Mouse (Mus musculus): ENCODE measurements around the gene Ckap5. TPM values are rescaled to one million over a fixed set of nuclear protein-coding genes. Genes with fewer than 3 reads are reported as not detected.
"Not testable (repeated sequence)": the region's sequence is repeated elsewhere in the genome, so short reads cannot be mapped to it uniquely, and the experiment has no call there.

Ckap5 gene
- total and polyA plus RNA-seq, 2 experiments from 2014 or later = 101 to 130 TPM

DNA sequence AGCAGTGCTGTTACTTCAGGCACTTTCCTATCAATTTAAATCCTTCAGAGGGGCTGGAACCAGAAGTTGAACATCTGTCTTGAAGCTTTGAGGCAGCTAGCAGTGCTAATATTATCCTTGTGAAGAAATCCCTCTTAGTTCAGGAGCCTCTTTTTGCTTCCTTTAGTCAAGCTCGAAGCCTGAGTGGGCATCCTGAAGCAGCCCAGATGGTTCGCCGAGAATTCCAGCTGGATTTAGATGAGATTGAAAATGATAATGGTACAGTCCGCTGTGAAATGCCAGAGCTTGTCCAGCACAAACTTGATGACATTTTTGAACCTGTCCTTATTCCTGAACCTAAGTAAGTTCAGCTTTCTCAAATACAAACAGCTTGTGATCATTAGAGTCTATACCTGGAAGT, 73.9 kb downstream of the Ckap5 start:
- H3K27ac ChIP-seq (ENCODE audit: low read depth, low read length) = no peak overlapping the region
- H3K4me2 ChIP-seq (ENCODE audit: low read depth, low read length, poor library complexity, severe bottlenecking) = no peak overlapping the region
- WGBS = over 99% methylated on average over 4 of the region's 4 CpGs
- DNase-seq (ENCODE audit: low spot score) (no peak), ATAC-seq (ENCODE audit: low FRiP score) (no peak)
- H3K9ac ChIP-seq (replicated peaks; ENCODE audit: low read length, poor library complexity, severe bottlenecking) = no peak overlapping the region
- H3K4me1 ChIP-seq (ENCODE audit: insufficient read depth, low read length) = no peaks in the 10 kb centered on the region
- no peak overlapping the region for H3K4me3 ChIP-seq (ENCODE audit: low read depth, low read length)
- peaks cover 57% of the 10 kb centered on the region for H3K36me3 ChIP-seq (ENCODE audit: insufficient read depth, low read length)
- no peaks in the 10 kb centered on the region for H3K9me3 ChIP-seq (ENCODE audit: low read length)
- TF ChIP-seq CTCF (IDR thresholded peaks at IDR 0.05) = no peak
- no peaks in the 10 kb centered on the region for H3K27me3 ChIP-seq (ENCODE audit: insufficient read depth, low read length)

DNA sequence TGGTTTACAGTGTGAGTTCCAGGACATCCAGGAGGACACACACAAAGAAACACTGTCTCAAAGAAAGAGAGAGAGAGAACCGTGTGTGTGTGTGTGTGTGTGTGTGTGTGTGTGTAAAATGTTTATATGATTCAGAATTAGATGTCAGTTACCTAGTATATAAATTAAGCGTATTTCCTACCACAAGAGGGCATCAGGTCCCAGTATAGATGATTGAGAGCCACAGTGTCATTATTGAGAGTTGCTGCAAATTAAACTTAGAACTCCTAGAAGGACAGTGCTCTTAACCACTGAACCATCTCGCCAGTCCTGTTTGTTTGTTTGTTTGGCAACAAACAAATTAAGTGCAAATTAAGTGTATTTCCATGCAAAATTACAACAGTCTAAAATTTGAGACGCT, 75.8 kb downstream of the Ckap5 start:
- Histone ChIP-seq H3K4me2 (ENCODE audit: low read depth, low read length, poor library complexity, severe bottlenecking) (no peak overlapping the region), H3K27me3 (ENCODE audit: insufficient read depth, low read length) (no peaks in the 10 kb centered on the region), H3K9me3 (ENCODE audit: low read length) (no peaks in the 10 kb centered on the region), H3K4me3 (ENCODE audit: low read depth, low read length) (no peak overlapping the region), H3K9ac (replicated peaks; ENCODE audit: low read length, poor library complexity, severe bottlenecking) (no peak overlapping the region), H3K27ac (ENCODE audit: low read depth, low read length) (no peak overlapping the region), H3K4me1 (ENCODE audit: insufficient read depth, low read length) (no peaks in the 10 kb centered on the region), H3K36me3 (ENCODE audit: insufficient read depth, low read length) (peaks cover 55% of the 10 kb centered on the region)
- WGBS = 93% methylated on average over 4 of the region's 4 CpGs
- no peak for DNase-seq (ENCODE audit: low spot score)
- no peak for ATAC-seq (ENCODE audit: low FRiP score)
- peak; percentile 52 for TF ChIP-seq CTCF (IDR thresholded peaks at IDR 0.05)

DNA sequence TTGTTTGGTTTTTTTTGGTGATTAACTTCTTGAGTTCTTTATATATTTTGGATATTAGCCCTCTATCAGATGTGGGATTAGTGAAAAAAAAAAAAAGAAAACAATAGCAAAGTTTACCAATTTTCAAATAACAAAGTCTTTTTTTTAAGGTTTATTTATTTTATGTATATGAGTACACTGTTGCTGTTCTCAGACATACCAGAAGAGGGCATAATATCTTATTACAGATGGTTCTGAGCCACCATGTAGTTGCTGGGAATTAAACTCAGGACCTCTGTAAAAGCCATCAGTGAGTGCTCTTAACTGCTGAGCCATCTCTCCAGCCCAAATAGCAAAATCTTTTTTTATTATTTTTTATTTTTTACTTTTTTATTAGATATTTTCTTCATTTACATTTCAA, 82.8 kb downstream of the Ckap5 start:
- not testable (repeated sequence) for H3K4me1 ChIP-seq (ENCODE audit: insufficient read depth, low read length); H3K4me2 ChIP-seq (ENCODE audit: low read depth, low read length, poor library complexity, severe bottlenecking); ATAC-seq (ENCODE audit: low FRiP score); H3K27me3 ChIP-seq (ENCODE audit: insufficient read depth, low read length); H3K27ac ChIP-seq (ENCODE audit: low read depth, low read length); H3K4me3 ChIP-seq (ENCODE audit: low read depth, low read length); H3K9me3 ChIP-seq (ENCODE audit: low read length); H3K9ac ChIP-seq (replicated peaks; ENCODE audit: low read length, poor library complexity, severe bottlenecking); DNase-seq (ENCODE audit: low spot score)
- H3K36me3 ChIP-seq (ENCODE audit: insufficient read depth, low read length) = peaks cover 34% of the 10 kb centered on the region

DNA sequence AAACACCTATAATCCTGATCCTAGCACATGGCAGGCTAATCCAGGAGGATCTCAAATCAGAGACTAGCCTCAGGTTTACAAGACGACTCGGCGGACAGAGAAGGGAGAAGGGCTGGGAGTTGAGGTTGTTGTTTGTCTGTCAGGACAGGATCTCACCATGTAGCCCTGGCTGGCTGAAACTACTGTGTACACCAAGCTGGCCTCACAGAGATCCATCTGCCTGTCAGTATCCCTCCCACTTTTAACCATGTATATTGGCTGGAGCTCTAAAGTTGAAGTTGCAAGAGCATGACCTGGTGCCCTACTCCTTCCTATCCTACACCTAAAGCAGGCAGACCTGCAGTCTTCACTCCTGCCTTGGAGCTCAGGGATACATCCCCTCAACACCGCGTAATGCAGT, 95.8 kb downstream of the Ckap5 start:
- no peak overlapping the region for H3K27ac ChIP-seq (ENCODE audit: low read depth, low read length)
- H3K4me2 ChIP-seq (ENCODE audit: low read depth, low read length, poor library complexity, severe bottlenecking) = no peak overlapping the region
- H3K4me3 ChIP-seq (ENCODE audit: low read depth, low read length) = no peak overlapping the region
- 94% methylated on average over 5 of the region's 5 CpGs for WGBS
- DNase-seq (ENCODE audit: low spot score) = no peak
- ATAC-seq (ENCODE audit: low FRiP score) = no peak
- peaks cover 43% of the 10 kb centered on the region for H3K36me3 ChIP-seq (ENCODE audit: insufficient read depth, low read length)
- no peak for TF ChIP-seq CTCF (IDR thresholded peaks at IDR 0.05)
- H3K4me1 ChIP-seq (ENCODE audit: insufficient read depth, low read length) = no peaks in the 10 kb centered on the region
- no peaks in the 10 kb centered on the region for H3K9me3 ChIP-seq (ENCODE audit: low read length)
- H3K9ac ChIP-seq (replicated peaks; ENCODE audit: low read length, poor library complexity, severe bottlenecking) = no peak overlapping the region
- H3K27me3 ChIP-seq (ENCODE audit: insufficient read depth, low read length) = no peaks in the 10 kb centered on the region

DNA sequence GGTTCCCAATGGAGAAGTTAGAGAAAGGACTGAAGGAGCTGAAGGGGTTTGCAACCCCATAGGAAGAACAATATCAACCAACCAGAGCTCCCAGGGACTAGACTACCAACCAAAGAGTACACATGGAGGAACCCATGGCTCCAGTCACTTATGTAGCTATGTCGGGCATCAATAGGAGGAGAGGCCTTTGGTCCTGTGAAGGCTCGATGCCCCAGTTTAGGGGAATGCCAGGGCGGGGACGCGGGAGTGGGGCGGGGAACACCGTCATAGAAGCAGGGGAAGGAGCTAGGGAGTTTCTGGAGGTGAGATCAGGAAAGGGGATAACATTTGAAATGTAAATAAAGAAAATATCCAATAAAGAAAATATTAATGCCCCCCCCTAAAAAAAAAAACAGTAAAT, 96.8 kb downstream of the Ckap5 start:
- not testable (repeated sequence) for ATAC-seq (ENCODE audit: low FRiP score)

DNA sequence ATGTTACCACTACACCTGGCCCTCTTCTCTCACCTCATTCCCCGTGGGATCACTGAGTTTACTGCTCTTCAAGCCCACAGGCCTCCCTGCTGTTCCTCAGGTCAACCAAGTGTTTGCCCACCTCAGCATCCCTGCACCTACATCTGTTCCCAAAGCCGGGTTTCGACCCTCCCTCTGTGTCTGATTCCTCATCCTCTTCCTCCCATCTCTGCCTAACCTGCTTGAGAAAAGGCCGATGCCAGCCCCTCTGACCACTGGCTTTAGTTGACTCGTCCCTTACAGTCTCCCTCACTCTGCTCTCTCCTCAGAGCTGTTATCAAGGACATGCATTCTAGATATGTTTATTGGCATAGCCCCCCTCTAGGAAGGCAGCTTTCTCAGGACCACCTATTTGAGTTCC, 100.9 kb downstream of the Ckap5 start:
- WGBS = 78% methylated on average over 5 of the region's 5 CpGs
- H3K27ac ChIP-seq (ENCODE audit: low read depth, low read length) = no peak overlapping the region
- ATAC-seq (ENCODE audit: low FRiP score) (no peak), DNase-seq (ENCODE audit: low spot score) (no peak)
- H3K9me3 ChIP-seq (ENCODE audit: low read length) = no peaks in the 10 kb centered on the region
- H3K4me3 ChIP-seq (ENCODE audit: low read depth, low read length) = no peak overlapping the region
- H3K36me3 ChIP-seq (ENCODE audit: insufficient read depth, low read length) = peaks cover 5% of the 10 kb centered on the region
- no peak for TF ChIP-seq CTCF (IDR thresholded peaks at IDR 0.05)
- H3K4me2 ChIP-seq (ENCODE audit: low read depth, low read length, poor library complexity, severe bottlenecking) = no peak overlapping the region
- H3K9ac ChIP-seq (replicated peaks; ENCODE audit: low read length, poor library complexity, severe bottlenecking) = no peak overlapping the region
- no peaks in the 10 kb centered on the region for H3K4me1 ChIP-seq (ENCODE audit: insufficient read depth, low read length)
- H3K27me3 ChIP-seq (ENCODE audit: insufficient read depth, low read length) = no peaks in the 10 kb centered on the region

More for the DNA sequence above, 96.8 kb downstream of the Ckap5 start:
- not testable (repeated sequence) for H3K4me3 ChIP-seq (ENCODE audit: low read depth, low read length); H3K9me3 ChIP-seq (ENCODE audit: low read length); H3K4me2 ChIP-seq (ENCODE audit: low read depth, low read length, poor library complexity, severe bottlenecking); DNase-seq (ENCODE audit: low spot score); H3K27ac ChIP-seq (ENCODE audit: low read depth, low read length); H3K4me1 ChIP-seq (ENCODE audit: insufficient read depth, low read length); H3K9ac ChIP-seq (replicated peaks; ENCODE audit: low read length, poor library complexity, severe bottlenecking); H3K27me3 ChIP-seq (ENCODE audit: insufficient read depth, low read length)
- 91% methylated on average over 7 of the region's 7 CpGs for WGBS
- peaks cover 35% of the 10 kb centered on the region for H3K36me3 ChIP-seq (ENCODE audit: insufficient read depth, low read length)

DNA sequence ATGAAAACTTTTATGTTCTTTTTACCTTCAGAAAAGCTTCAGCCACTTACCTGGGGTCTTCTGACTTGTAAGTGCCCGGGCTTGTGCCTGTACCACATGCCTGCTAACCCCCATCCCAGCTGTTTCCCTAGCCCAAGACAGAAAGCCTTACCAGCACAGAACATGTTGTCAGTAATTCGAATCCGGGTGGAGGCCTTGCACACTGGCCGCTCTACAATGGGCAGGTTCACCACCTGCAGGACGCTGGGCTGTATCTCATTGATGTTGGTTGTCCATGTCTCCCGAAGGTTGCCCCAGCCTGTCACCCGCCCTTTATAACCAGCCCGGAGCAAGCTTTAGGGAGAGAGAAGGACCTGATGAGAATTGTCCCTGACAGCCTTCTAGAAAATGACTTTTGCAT, 101.6 kb downstream of the Ckap5 start:
- ATAC-seq (ENCODE audit: low FRiP score) (no peak), DNase-seq (ENCODE audit: low spot score) (no peak)
- no peak overlapping the region for H3K27ac ChIP-seq (ENCODE audit: low read depth, low read length)
- H3K4me1 ChIP-seq (ENCODE audit: insufficient read depth, low read length) = no peaks in the 10 kb centered on the region
- no peak overlapping the region for H3K4me3 ChIP-seq (ENCODE audit: low read depth, low read length)
- H3K9me3 ChIP-seq (ENCODE audit: low read length) = no peaks in the 10 kb centered on the region
- 90% methylated on average over 8 of the region's 8 CpGs for WGBS
- H3K9ac ChIP-seq (replicated peaks; ENCODE audit: low read length, poor library complexity, severe bottlenecking) = no peak overlapping the region
- no peaks in the 10 kb centered on the region for H3K36me3 ChIP-seq (ENCODE audit: insufficient read depth, low read length)
- no peak overlapping the region for H3K4me2 ChIP-seq (ENCODE audit: low read depth, low read length, poor library complexity, severe bottlenecking)
- TF ChIP-seq CTCF (IDR thresholded peaks at IDR 0.05) = no peak
- no peaks in the 10 kb centered on the region for H3K27me3 ChIP-seq (ENCODE audit: insufficient read depth, low read length)

All from midbrain, postnatal 0 days (tissue).